Mouse (Mus musculus) olfactory bulb, adult 2 months (tissue): ENCODE measurements around the gene Vwa1. TPM values are rescaled to one million over a fixed set of nuclear protein-coding genes. Genes with fewer than 3 reads are reported as not detected.
A peak's percentile ranks its signal among the peaks of the same experiment; 100 is the strongest.
"Not testable (repeated sequence)": the region's sequence is repeated elsewhere in the genome, so short reads cannot be mapped to it uniquely, and the experiment has no call there.

Source experiments
- H3K27ac ChIP-seq: fragments of 200-500 bp; 2 replicates; pipeline ENCODE4 v1.5.1; 2012; ENCODE audit warnings: low read depth, low read length; ENCODE audit not compliant: insufficient read depth
- H3K4me1 ChIP-seq: fragments of 200-500 bp; 2 replicates; pipeline ENCODE4 v1.6.1; 2012; ENCODE audit warnings: low read length; ENCODE audit not compliant: control insufficient read depth, insufficient read depth
- H3K4me3 ChIP-seq: fragments of 200-500 bp; 2 replicates; pipeline ENCODE4 v1.5.1; 2012; ENCODE audit warnings: mild to moderate bottlenecking, low read depth, low read length, moderate library complexity; ENCODE audit not compliant: insufficient read depth
- CTCF ChIP-seq: fragments of 200-500 bp; IDR thresholded peaks from 2 replicates; pipeline ENCODE4 v1.5.1; 2012; ENCODE audit warnings: low read depth, mild to moderate bottlenecking, low read length, moderate library complexity; ENCODE audit not compliant: insufficient read depth
- POLR2A ChIP-seq: fragments of 200-500 bp; IDR thresholded peaks from 2 replicates; pipeline ENCODE4 v1.6.1; 2012; ENCODE audit warnings: mild to moderate bottlenecking, low read depth, low read length, moderate library complexity; ENCODE audit not compliant: insufficient read depth
- WGBS: fragments of 180-500 bp; shearing (Covaris S2); methylation state at CpG from one replicate; pipeline ENCODE4 v1.1.7; 2018; 5-methylcytosine and 5-hydroxymethylcytosine counted together
- polyA plus RNA-seq: library from polyadenylated mRNA; stranded (reverse); fragments of >200 nt; gene quantifications from 2 replicates; pipeline ENCODE4 v1.2.4, GENCODE M21; 2012; ENCODE audit warnings: low replicate concordance; ENCODE audit not compliant: missing spikeins, insufficient read depth, insufficient read length

The Vwa1 gene
- polyA plus RNA-seq, 1 experiment: not detected

GRCm38 (mm10) chr4:155760613-155761355, 13.7 kb downstream of the Vwa1 start, which contains the start of gene Atad3a:
Atad3a (minus strand) TSS chr4:155761093.
- TF ChIP-seq CTCF (no peak), POLR2A (peak; percentile 75; the same call in 1 of the 2 replicates)
- Histone ChIP-seq H3K4me1 (peaks cover 11% of the 10 kb centered on the region), H3K27ac (no peak within 1 kb of the TSS), H3K4me3 (peak within 1 kb of the TSS; percentile 61)
- under 1% methylated on average over 68 of the region's 68 CpGs for WGBS

DNA sequence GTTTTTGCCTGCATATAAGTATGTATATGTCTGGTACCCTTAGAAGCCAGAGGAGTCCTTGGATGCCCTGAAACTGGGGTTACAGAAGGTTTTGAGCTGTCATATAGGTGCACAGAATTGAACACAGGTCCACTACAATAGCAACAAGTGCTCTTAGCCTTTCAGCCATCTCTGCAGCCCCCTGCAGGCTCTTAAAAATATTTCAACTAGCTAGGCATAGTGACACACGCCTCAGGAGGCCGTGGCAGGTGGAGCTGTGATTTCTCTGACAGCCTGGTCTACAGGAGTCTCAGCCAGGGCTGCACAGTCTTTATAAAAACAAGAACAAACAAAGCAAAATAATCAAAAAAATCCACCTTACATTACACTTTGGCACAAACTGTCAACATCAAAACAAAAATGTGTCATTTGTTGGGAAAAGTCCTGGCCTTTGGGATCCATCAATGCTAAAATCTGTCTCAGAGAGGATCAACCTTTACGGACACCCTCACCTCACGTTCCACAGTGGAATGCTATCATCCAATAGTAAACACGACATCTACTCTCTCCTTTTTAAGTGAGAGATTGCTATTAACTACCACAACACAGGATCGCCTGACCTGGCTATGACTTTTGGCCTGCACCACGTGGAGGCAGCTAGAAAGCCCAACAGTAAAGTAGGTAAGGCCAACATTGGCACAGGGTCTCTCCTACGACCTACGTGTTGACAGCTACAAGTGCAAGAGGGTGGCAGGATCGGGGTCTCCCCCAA, 14.5 kb downstream of the Vwa1 start:
- Histone ChIP-seq H3K27ac (no peak overlapping the region), H3K4me3 (peak overlapping the region; percentile 61), H3K4me1 (peaks cover 11% of the 10 kb centered on the region)
- WGBS: under 1% methylated on average over 10 of the region's 10 CpGs
- TF ChIP-seq POLR2A (no peak), CTCF (no peak)

GRCm38 (mm10) chr4:155757011-155757410, 17.5 kb downstream of the Vwa1 start:
- H3K4me1 ChIP-seq: peaks cover 11% of the 10 kb centered on the region
- WGBS: 55% methylated on average over 12 of the region's 12 CpGs
- TF ChIP-seq CTCF (no peak), POLR2A (no peak)
- H3K4me3 ChIP-seq: no peak overlapping the region
- no peak overlapping the region for H3K27ac ChIP-seq

DNA sequence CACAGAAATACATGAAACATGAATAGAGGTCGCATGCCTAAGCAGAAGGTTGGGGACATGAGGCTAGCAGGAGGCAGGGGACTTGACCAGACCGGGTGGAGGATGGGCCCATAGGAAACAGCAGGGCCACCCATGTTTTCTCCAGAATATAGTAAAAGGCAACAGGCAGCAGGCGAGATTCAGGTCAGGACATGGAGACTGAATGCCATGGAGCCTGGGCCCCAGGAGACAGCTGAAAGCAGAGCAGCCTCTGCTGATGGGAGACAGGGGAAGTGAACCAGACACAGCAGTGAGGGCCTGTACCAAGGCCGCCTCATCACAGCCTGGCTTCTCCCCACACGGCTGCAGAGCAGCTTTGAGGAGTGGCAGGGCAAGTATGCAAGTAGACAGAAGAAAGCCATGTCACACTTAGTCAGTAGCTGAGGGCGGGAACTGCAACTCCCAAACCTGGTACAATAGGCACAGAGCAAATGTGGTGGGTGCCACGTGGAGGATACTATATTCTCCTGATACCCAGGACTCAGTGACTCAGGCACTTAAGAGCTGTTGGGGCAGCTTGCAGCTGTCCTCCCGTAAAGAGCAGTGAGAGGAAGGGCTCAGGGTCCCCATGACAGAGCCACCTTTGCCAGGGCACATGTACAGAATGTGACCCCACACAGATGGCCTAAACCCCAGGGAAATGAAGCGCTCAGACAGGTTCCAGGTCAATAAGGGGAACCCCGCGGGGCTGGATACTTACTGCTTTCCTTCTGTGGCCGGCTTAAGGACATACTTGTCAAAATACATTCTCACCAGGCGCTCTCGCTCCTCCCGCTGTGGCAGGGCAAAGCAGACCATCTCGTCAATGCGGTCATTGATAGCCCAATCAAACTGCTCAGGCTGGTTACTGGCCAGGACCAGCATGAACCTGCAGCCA, 27.7 kb downstream of the Vwa1 start:
- no peak overlapping the region for H3K4me3 ChIP-seq
- H3K4me1 ChIP-seq: peaks cover 8% of the 10 kb centered on the region
- TF ChIP-seq CTCF: no peak
- TF ChIP-seq POLR2A: no peak
- H3K27ac ChIP-seq: no peak overlapping the region
- 73% methylated on average over 17 of the region's 17 CpGs for WGBS

DNA sequence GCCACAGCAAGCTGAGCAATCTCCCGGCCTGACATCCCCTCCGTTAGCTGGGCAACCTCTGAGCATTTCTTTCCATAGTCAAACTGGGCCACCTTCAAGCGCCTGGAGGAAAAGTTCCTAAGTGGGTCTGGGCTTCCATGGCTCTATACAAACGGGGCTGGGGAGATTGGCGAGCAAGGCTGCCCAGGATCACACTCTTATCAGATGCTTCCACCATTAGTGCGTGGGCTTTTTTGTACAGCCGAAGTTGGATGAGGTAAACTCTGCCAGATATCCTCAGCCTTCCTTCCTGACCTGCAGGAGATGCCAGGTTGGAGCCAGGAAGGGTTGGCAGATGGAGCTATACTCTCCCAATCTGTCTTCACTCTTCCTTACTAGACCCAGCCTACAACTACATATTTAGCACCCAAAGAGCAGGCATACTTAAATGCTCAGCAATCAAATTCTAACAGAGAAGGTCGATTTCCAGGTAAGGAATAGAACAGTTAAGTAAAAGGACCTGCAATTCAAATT, 28.4 kb downstream of the Vwa1 start:
- no peak overlapping the region for H3K27ac ChIP-seq
- peaks cover 8% of the 10 kb centered on the region for H3K4me1 ChIP-seq
- H3K4me3 ChIP-seq: no peak overlapping the region
- WGBS: 87% methylated on average over 8 of the region's 8 CpGs
- TF ChIP-seq POLR2A: no peak
- no peak for TF ChIP-seq CTCF

- H3K4me3 ChIP-seq: no peak overlapping the region
- H3K4me1 ChIP-seq: peaks cover 8% of the 10 kb centered on the region
- no peak overlapping the region for H3K27ac ChIP-seq
- 88% methylated on average over 5 of the region's 5 CpGs for WGBS
- TF ChIP-seq POLR2A (no peak), CTCF (no peak)
Observed at GRCm38 (mm10) chr4:155745136-155745535, 29.4 kb downstream of the Vwa1 start.

DNA sequence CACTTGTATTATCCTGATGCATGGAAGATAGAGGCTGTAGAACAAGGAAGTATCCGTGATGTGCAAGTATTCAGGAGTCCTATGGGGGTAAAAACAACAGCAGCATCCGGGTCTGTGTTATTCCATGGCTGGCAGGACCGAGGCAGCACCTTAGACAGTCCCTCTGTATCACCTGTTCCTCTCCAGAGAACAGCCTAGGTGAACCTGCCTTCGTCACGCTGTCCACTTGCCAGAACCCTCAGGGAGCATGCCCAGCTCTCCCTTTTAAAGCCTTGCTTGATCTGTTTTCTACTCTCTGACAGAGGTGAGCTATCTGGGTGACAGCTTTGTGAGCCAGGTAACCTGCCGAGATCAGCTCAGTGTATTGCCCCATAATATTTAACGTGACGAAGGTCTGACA, 30.0 kb downstream of the Vwa1 start:
- H3K27ac ChIP-seq: no peak overlapping the region
- no peak overlapping the region for H3K4me3 ChIP-seq
- 89% methylated on average over 8 of the region's 8 CpGs for WGBS
- peaks cover 8% of the 10 kb centered on the region for H3K4me1 ChIP-seq
- TF ChIP-seq POLR2A: no peak
- TF ChIP-seq CTCF: no peak

- no peak overlapping the region for H3K4me3 ChIP-seq
- TF ChIP-seq POLR2A (no peak), CTCF (no peak)
- no peak overlapping the region for H3K27ac ChIP-seq
- peaks cover 18% of the 10 kb centered on the region for H3K4me1 ChIP-seq
- 95% methylated on average over 5 of the region's 5 CpGs for WGBS
Observed at GRCm38 (mm10) chr4:155742684-155743083, 31.8 kb downstream of the Vwa1 start.

DNA sequence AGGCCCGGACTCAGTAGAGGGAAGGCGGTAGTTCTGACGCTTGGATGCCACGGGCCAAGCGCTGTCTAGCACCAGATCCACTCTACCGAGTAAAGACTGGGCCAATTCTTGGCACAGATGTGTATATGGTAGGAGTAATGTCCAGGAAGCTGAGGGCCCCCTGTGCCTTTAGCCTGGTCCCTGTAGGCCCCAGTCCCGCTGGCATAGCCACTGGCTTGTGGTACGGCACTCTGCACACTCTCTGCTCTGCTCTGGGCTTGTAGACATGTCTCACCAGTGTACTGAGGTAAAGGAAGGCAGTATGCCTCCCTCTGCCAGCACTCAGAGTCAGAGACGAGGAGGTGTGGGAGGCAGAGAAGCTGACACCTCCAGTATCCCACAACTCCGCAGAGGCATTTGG, 33.8 kb downstream of the Vwa1 start:
- not testable (repeated sequence) for H3K27ac ChIP-seq, H3K4me3 ChIP-seq
- 80% methylated on average over 10 of the region's 10 CpGs for WGBS
- peaks cover 15% of the 10 kb centered on the region for H3K4me1 ChIP-seq
